Mouse (Mus musculus) limb, embryonic 13.5 days (tissue): ENCODE measurements around the gene Naa80. TPM values are rescaled to one million over a fixed set of nuclear protein-coding genes. Genes with fewer than 3 reads are reported as not detected.

Experiments
- ATAC-seq: fragments of 200-750 bp; cut with Nextera tagmentation; 2 replicates; pipeline ENCODE4 v1.8.0; 2017; ENCODE audit warnings: low read depth, moderate number of reproducible peaks, moderate TSS enrichment; ENCODE audit not compliant: low FRiP score
- H3K27ac ChIP-seq: fragments of 300-500 bp; sonication (generic); 2 replicates; pipeline ENCODE4 v1.5.1; 2015; ENCODE audit warnings: inconsistent platforms, mild to moderate bottlenecking, moderate library complexity
- H3K27me3 ChIP-seq: fragments of 300-500 bp; sonication (generic); 2 replicates; pipeline ENCODE4 v1.6.1; 2015; ENCODE audit warnings: mild to moderate bottlenecking, inconsistent platforms
- H3K36me3 ChIP-seq: fragments of 300-500 bp; sonication (generic); 2 replicates; pipeline ENCODE4 v1.6.1; 2015; ENCODE audit warnings: inconsistent platforms, mild to moderate bottlenecking, moderate library complexity
- H3K4me1 ChIP-seq: fragments of 300-500 bp; sonication (generic); 2 replicates; pipeline ENCODE4 v1.6.1; 2015; ENCODE audit warnings: inconsistent platforms
- H3K4me2 ChIP-seq: fragments of 300-500 bp; sonication (generic); replicated peaks from 2 replicates; pipeline ENCODE4 v1.6.1; 2015; ENCODE audit warnings: inconsistent platforms, mild to moderate bottlenecking, moderate library complexity
- H3K4me3 ChIP-seq: fragments of 300-500 bp; sonication (generic); 2 replicates; pipeline ENCODE4 v1.5.1; 2015; ENCODE audit warnings: moderate library complexity, mild to moderate bottlenecking, inconsistent platforms
- H3K9ac ChIP-seq: fragments of 300-500 bp; sonication (generic); 2 replicates; pipeline ENCODE4 v1.6.1; 2015; ENCODE audit warnings: mild to moderate bottlenecking, inconsistent platforms
- H3K9me3 ChIP-seq: fragments of 300-500 bp; sonication (generic); 2 replicates; pipeline ENCODE4 v1.6.1; 2016; ENCODE audit warnings: inconsistent platforms
- WGBS: fragments of 180-500 bp; shearing (Covaris S2); methylation state at CpG from one replicate; pipeline ENCODE4 v1.1.7; 2015; 5-methylcytosine and 5-hydroxymethylcytosine counted together
- polyA plus RNA-seq: library from polyadenylated mRNA; unstranded; fragments of >200 nt; fragmentation: Nextera tagmentation; extraction: Ambion mirVana; gene quantifications from 2 replicates; pipeline ENCODE4 v1.2.1, GENCODE M21; 2015

Gene Naa80
- polyA plus RNA-seq, 1 experiment from 2014 or later, result 19.6 TPM

- no peak for ATAC-seq
- no peak overlapping the region for H3K27ac ChIP-seq
- 88% methylated on average over 11 of the region's 11 CpGs for WGBS
- no peaks in the 10 kb centered on the region for H3K27me3 ChIP-seq
- no peaks in the 10 kb centered on the region for H3K9me3 ChIP-seq
- H3K4me1 ChIP-seq, result peaks cover 42% of the 10 kb centered on the region
- H3K4me3 ChIP-seq, result peak overlapping the region; percentile 63; the same call in 1 of the 2 replicates
- H3K36me3 ChIP-seq, result peaks cover 42% of the 10 kb centered on the region
- no peak overlapping the region for H3K9ac ChIP-seq
- peak overlapping the region; percentile 96; the same call in 1 of the 2 replicates for H3K4me2 ChIP-seq
Observed at GRCm38 (mm10) chr9:107543299-107543698, 35.4 kb upstream of the Naa80 start.

GRCm38 (mm10) chr9:107544196-107544700, 34.4 kb upstream of the Naa80 start:
- H3K27ac ChIP-seq, result no peak overlapping the region
- peaks cover 32% of the 10 kb centered on the region for H3K36me3 ChIP-seq
- 93% methylated on average over 17 of the region's 17 CpGs for WGBS
- peaks cover 42% of the 10 kb centered on the region for H3K4me1 ChIP-seq
- H3K27me3 ChIP-seq, result no peaks in the 10 kb centered on the region
- no peak overlapping the region for H3K9ac ChIP-seq
- H3K4me2 ChIP-seq, result no peak overlapping the region
- H3K4me3 ChIP-seq, result no peak overlapping the region
- no peak for ATAC-seq
- H3K9me3 ChIP-seq, result no peaks in the 10 kb centered on the region

DNA sequence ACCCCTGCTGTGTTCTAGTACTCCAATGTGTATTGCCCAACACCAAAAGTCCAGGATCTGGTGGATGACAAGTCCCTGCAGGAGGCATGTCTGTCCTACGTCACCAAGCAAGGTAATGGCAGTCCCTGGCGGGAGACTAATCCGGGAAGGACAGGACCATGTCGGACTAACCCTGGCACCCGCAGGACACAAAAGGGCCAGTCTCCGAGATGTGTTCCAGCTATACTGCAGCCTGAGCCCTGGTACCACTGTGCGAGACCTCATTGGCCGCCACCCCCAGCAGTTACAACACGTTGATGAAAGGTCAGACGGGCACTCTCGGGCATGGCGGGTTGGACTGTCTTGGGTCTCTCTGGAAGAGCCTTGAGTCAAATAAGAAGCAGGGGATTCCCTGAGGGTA, 34.0 kb upstream of the Naa80 start:
- Histone ChIP-seq H3K4me3 (no peak overlapping the region), H3K27me3 (no peaks in the 10 kb centered on the region), H3K4me2 (no peak overlapping the region), H3K36me3 (peaks cover 27% of the 10 kb centered on the region), H3K9ac (no peak overlapping the region), H3K4me1 (peaks cover 42% of the 10 kb centered on the region), H3K9me3 (no peaks in the 10 kb centered on the region), H3K27ac (no peak overlapping the region)
- WGBS, result 95% methylated on average over 12 of the region's 12 CpGs
- no peak for ATAC-seq

DNA sequence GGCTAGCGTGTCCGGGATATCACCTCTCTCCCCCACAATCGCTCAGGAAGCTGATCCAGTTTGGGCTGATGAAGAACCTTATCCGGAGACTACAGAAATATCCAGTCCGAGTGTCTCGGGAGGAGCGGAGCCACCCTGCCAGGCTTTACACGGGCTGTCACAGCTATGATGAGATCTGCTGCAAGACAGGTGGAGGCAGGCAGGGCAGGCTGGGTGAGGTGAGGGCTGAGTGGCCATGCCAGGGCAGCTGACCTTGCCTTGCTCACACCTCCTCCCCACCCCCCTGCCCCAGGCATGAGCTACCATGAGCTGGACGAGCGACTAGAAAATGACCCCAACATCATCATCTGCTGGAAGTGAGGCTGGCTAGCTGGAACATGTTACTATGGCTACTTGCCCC, 33.5 kb upstream of the Naa80 start:
- 0 out of 2 replicates have a peak, but pooled peaks cover 2% of the 10 kb centered on the region for H3K27me3 ChIP-seq
- no peaks in the 10 kb centered on the region for H3K9me3 ChIP-seq
- no peak overlapping the region for H3K27ac ChIP-seq
- peaks cover 23% of the 10 kb centered on the region for H3K36me3 ChIP-seq
- no peak for ATAC-seq
- H3K4me1 ChIP-seq, result peaks cover 44% of the 10 kb centered on the region
- WGBS, result 82% methylated on average over 10 of the region's 10 CpGs
- no peak overlapping the region for H3K4me2 ChIP-seq
- no peak overlapping the region for H3K9ac ChIP-seq
- no peak overlapping the region for H3K4me3 ChIP-seq

GRCm38 (mm10) chr9:107545602-107546001, 33.1 kb upstream of the Naa80 start:
- Histone ChIP-seq H3K27me3 (0 out of 2 replicates have a peak, but pooled peaks cover 3% of the 10 kb centered on the region), H3K4me1 (peaks cover 48% of the 10 kb centered on the region), H3K9ac (no peak overlapping the region), H3K4me2 (no peak overlapping the region), H3K27ac (no peak overlapping the region), H3K4me3 (no peak overlapping the region), H3K36me3 (peaks cover 22% of the 10 kb centered on the region), H3K9me3 (no peaks in the 10 kb centered on the region)
- no peak for ATAC-seq
- 9% methylated on average over 3 of the region's 3 CpGs for WGBS

- peak; percentile 71 for ATAC-seq
- WGBS, result 2% methylated on average over 20 of the region's 20 CpGs
- peak within 1 kb of the TSS; percentile 60 for H3K4me2 ChIP-seq
- H3K36me3 ChIP-seq, result peaks cover 22% of the 10 kb centered on the region
- peak within 1 kb of the TSS; percentile 73 for H3K27ac ChIP-seq
- H3K9ac ChIP-seq, result peak within 1 kb of the TSS; percentile 21; the same call in 1 of the 2 replicates
- H3K4me1 ChIP-seq, result peaks cover 51% of the 10 kb centered on the region
- H3K9me3 ChIP-seq, result no peaks in the 10 kb centered on the region
- 0 out of 2 replicates have a peak, but pooled peaks cover 3% of the 10 kb centered on the region for H3K27me3 ChIP-seq
- peak within 1 kb of the TSS; percentile 22 for H3K4me3 ChIP-seq
Observed at GRCm38 (mm10) chr9:107547026-107547425, 31.7 kb upstream of the Naa80 start, which contains the start of gene Zmynd10. Gene Zmynd10 (plus strand): TSS chr9:107547298.

- H3K27ac ChIP-seq, result no peak overlapping the region
- H3K4me3 ChIP-seq, result no peak overlapping the region
- peaks cover 53% of the 10 kb centered on the region for H3K4me1 ChIP-seq
- no peak overlapping the region for H3K9ac ChIP-seq
- ATAC-seq, result no peak
- H3K36me3 ChIP-seq, result peaks cover 22% of the 10 kb centered on the region
- 0 out of 2 replicates have a peak, but pooled peaks cover 3% of the 10 kb centered on the region for H3K27me3 ChIP-seq
- no peaks in the 10 kb centered on the region for H3K9me3 ChIP-seq
- 85% methylated on average over 5 of the region's 5 CpGs for WGBS
- H3K4me2 ChIP-seq, result no peak overlapping the region
Observed at GRCm38 (mm10) chr9:107547957-107548356, 30.7 kb upstream of the Naa80 start.

- H3K4me3 ChIP-seq, result no peak overlapping the region
- H3K4me2 ChIP-seq, result no peak overlapping the region
- H3K27ac ChIP-seq, result no peak overlapping the region
- H3K4me1 ChIP-seq, result peaks cover 60% of the 10 kb centered on the region
- H3K36me3 ChIP-seq, result peaks cover 17% of the 10 kb centered on the region
- no peaks in the 10 kb centered on the region for H3K9me3 ChIP-seq
- ATAC-seq, result no peak
- no peak overlapping the region for H3K9ac ChIP-seq
- 0 out of 2 replicates have a peak, but pooled peaks cover 3% of the 10 kb centered on the region for H3K27me3 ChIP-seq
- WGBS, result 90% methylated on average over 10 of the region's 10 CpGs
Observed at GRCm38 (mm10) chr9:107548820-107549219, 29.9 kb upstream of the Naa80 start.

DNA sequence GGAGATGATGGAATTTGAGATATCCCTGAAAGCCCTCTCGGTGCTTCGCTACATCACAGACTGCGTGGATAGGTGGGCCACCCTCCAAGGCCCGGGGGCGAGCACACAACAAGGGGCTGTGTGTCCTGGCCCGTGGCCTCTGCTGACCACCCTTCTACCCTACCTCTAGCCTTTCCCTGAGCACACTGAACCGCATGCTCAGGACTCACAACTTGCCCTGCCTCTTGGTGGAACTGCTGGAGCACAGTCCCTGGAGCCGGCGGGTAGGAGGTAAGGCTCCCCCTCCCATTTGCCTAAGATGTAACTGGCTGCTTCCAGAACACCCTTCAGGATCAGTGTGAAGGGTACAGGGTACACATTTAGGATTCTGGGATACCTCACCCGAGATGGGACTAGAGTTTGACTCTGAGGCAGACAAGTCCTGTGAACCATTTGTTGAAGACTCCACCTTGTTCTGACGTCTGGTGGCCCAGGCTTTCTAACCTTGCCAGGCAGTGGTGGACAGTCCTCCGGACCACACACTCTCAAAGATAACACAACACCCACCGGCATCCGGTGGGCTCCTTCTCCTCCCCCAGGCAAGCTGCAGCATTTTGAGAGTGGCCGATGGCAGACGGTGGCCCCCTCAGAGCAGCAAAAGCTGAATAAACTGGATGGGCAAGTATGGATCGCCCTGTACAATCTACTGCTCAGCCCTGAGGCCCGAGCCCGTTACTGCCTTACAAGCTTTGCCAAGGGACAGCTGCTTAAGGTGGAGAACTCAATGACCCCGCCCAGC, 29.2 kb upstream of the Naa80 start:
- no peak overlapping the region for H3K4me2 ChIP-seq
- no peak overlapping the region for H3K27ac ChIP-seq
- H3K27me3 ChIP-seq, result 0 out of 2 replicates have a peak, but pooled peaks cover 3% of the 10 kb centered on the region
- peaks cover 62% of the 10 kb centered on the region for H3K4me1 ChIP-seq
- H3K36me3 ChIP-seq, result peaks cover 10% of the 10 kb centered on the region
- 85% methylated on average over 20 of the region's 20 CpGs for WGBS
- no peaks in the 10 kb centered on the region for H3K9me3 ChIP-seq
- ATAC-seq, result no peak
- no peak overlapping the region for H3K9ac ChIP-seq
- no peak overlapping the region for H3K4me3 ChIP-seq

GRCm38 (mm10) chr9:107550491-107551116, 28.1 kb upstream of the Naa80 start:
- Histone ChIP-seq H3K4me2 (peak overlapping the region; percentile 86), H3K4me3 (peak overlapping the region; percentile 79), H3K4me1 (peaks cover 61% of the 10 kb centered on the region), H3K9ac (peak overlapping the region; percentile 86), H3K9me3 (no peaks in the 10 kb centered on the region), H3K27me3 (0 out of 2 replicates have a peak, but pooled peaks cover 3% of the 10 kb centered on the region), H3K27ac (peak overlapping the region; percentile 84; the same call in 1 of the 2 replicates), H3K36me3 (no peaks in the 10 kb centered on the region)
- WGBS, result 33% methylated on average over 23 of the region's 23 CpGs
- ATAC-seq, result no peak

DNA sequence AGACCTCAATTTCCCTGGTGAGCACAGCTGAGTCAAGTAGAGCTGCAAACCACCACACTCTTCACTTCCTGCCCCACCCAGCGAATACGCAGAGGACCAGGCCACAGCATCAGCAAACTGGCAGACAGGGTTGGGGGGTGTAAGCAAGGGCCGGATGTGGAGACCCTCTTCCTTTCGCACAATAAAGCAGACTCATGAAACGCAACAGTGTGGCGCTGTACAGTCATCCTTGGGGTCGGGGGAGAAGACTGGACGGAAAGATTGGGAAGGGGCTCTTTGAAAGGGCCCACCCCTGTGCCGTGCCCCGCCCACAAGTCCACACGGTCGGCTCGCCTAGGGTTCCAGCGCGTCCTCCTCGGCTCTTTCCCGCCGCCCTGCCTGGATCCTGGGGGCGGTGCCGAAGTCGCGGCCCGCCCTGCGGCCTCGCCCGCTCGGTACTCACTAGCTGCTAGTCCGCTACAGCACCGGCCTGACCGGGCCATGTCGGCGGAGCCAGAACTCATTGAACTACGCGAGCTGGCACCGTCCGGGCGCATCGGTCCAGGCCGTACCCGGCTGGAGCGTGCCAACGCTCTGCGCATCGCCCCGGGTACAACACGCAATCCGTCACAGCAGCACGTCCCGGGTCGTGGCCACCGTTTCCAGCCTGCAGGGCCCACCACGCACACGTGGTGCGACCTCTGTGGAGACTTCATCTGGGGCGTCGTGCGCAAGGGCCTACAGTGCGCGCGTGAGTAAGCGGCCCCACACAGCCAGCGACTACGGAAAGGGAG, 27.4 kb upstream of the Naa80 start, which contains the start of gene Rassf1:
Gene Rassf1, plus strand, starts transcription at position 439 of the 773 bp plus-strand sequence.
- WGBS, result under 1% methylated on average over 62 of the region's 63 CpGs
- ATAC-seq, result peak; percentile 59
- no peaks in the 10 kb centered on the region for H3K9me3 ChIP-seq
- H3K9ac ChIP-seq, result peak within 1 kb of the TSS; percentile 86
- peak within 1 kb of the TSS; percentile 86 for H3K4me2 ChIP-seq
- 0 out of 2 replicates have a peak, but pooled peaks cover 3% of the 10 kb centered on the region for H3K27me3 ChIP-seq
- H3K4me1 ChIP-seq, result peaks cover 61% of the 10 kb centered on the region
- H3K4me3 ChIP-seq, result peak within 1 kb of the TSS; percentile 79
- H3K36me3 ChIP-seq, result no peaks in the 10 kb centered on the region
- peak within 1 kb of the TSS; percentile 84 for H3K27ac ChIP-seq
